Mouse (Mus musculus) lung, embryonic 16.5 days (tissue): ENCODE data around the gene P4ha1. TPM values are rescaled to one million over a fixed set of nuclear protein-coding genes. Genes with fewer than 3 reads are reported as not detected.

ENCODE experiments used
- ATAC-seq: fragments of 200-750 bp; cut with Nextera tagmentation; 2 replicates; pipeline ENCODE4 v1.8.0; 2017; ENCODE audit warnings: low read depth, mild to moderate bottlenecking, moderate library complexity
- H3K27ac ChIP-seq: fragments of 300-500 bp; sonication (generic); 2 replicates; pipeline ENCODE4 v1.5.1; 2014; ENCODE audit warnings: mild to moderate bottlenecking, control low read depth, low read length
- H3K27me3 ChIP-seq: fragments of 300-500 bp; sonication (generic); 2 replicates; pipeline ENCODE4 v1.6.1; 2014; ENCODE audit warnings: low read depth, low read length, mixed read lengths; ENCODE audit not compliant: control insufficient read depth, insufficient read depth
- H3K36me3 ChIP-seq: fragments of 300-500 bp; sonication (generic); 2 replicates; pipeline ENCODE4 v1.6.1; 2014; ENCODE audit warnings: low read length; ENCODE audit not compliant: control insufficient read depth, insufficient read depth
- H3K4me1 ChIP-seq: fragments of 300-500 bp; sonication (generic); replicated peaks from 2 replicates; pipeline ENCODE4 v1.6.1; 2014; ENCODE audit warnings: low read length, mixed read lengths; ENCODE audit not compliant: control insufficient read depth, insufficient read depth
- H3K4me2 ChIP-seq: fragments of 300-500 bp; sonication (generic); 2 replicates; pipeline ENCODE4 v1.6.1; 2014; ENCODE audit warnings: low read depth, low read length, control low read depth
- H3K4me3 ChIP-seq: fragments of 300-500 bp; sonication (generic); 2 replicates; pipeline ENCODE4 v1.5.1; 2014; ENCODE audit warnings: mild to moderate bottlenecking, low read length, control low read depth
- H3K9ac ChIP-seq: fragments of 300-500 bp; sonication (generic); 2 replicates; pipeline ENCODE4 v1.6.1; 2014; ENCODE audit warnings: low read length, control low read depth
- H3K9me3 ChIP-seq: fragments of 300-500 bp; sonication (generic); 2 replicates; pipeline ENCODE4 v1.6.1; 2016; ENCODE audit warnings: low read length; ENCODE audit not compliant: control insufficient read depth
- WGBS: fragments of 180-500 bp; shearing (Covaris S2); extraction: QIAGEN DNeasy Blood & Tissue Kit; methylation state at CpG from one replicate; pipeline ENCODE4 v1.1.7; 2014; 5-methylcytosine and 5-hydroxymethylcytosine counted together
- polyA plus RNA-seq: library from polyadenylated mRNA; unstranded; fragments of >200 nt; fragmentation: Nextera tagmentation; extraction: Ambion mirVana; gene quantifications from 2 replicates; pipeline ENCODE4 v1.2.1, GENCODE M21; 2015

The P4ha1 gene
- polyA plus RNA-seq, 1 experiment from 2014 or later = 81.8 TPM

- H3K27ac ChIP-seq = peak overlapping the region; percentile 23; the same call in 1 of the 2 replicates
- H3K9me3 ChIP-seq = no peaks in the 10 kb centered on the region
- peaks cover 15% of the 10 kb centered on the region for H3K4me1 ChIP-seq
- WGBS = 53% methylated on average over 6 of the region's 6 CpGs
- ATAC-seq = peak; percentile 48; the same call in 1 of the 2 replicates
- no peaks in the 10 kb centered on the region for H3K27me3 ChIP-seq
- H3K36me3 ChIP-seq = 0 out of 2 replicates have a peak, but pooled peaks cover 3% of the 10 kb centered on the region
- H3K9ac ChIP-seq = no peak overlapping the region
- H3K4me2 ChIP-seq = no peak overlapping the region
- no peak overlapping the region for H3K4me3 ChIP-seq
Observed at GRCm38 (mm10) chr10:59331546-59332256, 8.6 kb downstream of the P4ha1 start.

- no peak for ATAC-seq
- WGBS = 80% methylated on average over 4 of the region's 4 CpGs
Observed at GRCm38 (mm10) chr10:59333400-59333799, 10.3 kb downstream of the P4ha1 start.

GRCm38 (mm10) chr10:59334899-59335798 lies 12.1 kb downstream of the P4ha1 start:
- Histone ChIP-seq H3K27me3 (no peaks in the 10 kb centered on the region), H3K4me1 (peaks cover 15% of the 10 kb centered on the region), H3K4me3 (no peak overlapping the region), H3K36me3 (peaks cover 14% of the 10 kb centered on the region), H3K4me2 (no peak overlapping the region), H3K9me3 (no peaks in the 10 kb centered on the region), H3K27ac (peak overlapping the region; percentile 52; the same call in 1 of the 2 replicates), H3K9ac (no peak overlapping the region)
- ATAC-seq = peak; percentile 69
- WGBS = 59% methylated on average over 4 of the region's 4 CpGs

More at GRCm38 (mm10) chr10:59333400-59333799, 10.3 kb downstream of the P4ha1 start:
- Histone ChIP-seq H3K4me2 (no peak overlapping the region), H3K36me3 (peaks cover 9% of the 10 kb centered on the region; the same call in 1 of the 2 replicates), H3K9ac (no peak overlapping the region), H3K27ac (no peak overlapping the region), H3K4me1 (peaks cover 15% of the 10 kb centered on the region), H3K4me3 (no peak overlapping the region), H3K27me3 (no peaks in the 10 kb centered on the region), H3K9me3 (no peaks in the 10 kb centered on the region)

- Histone ChIP-seq H3K4me1 (peaks cover 15% of the 10 kb centered on the region), H3K4me2 (no peak overlapping the region), H3K4me3 (no peak overlapping the region), H3K9ac (no peak overlapping the region), H3K9me3 (no peaks in the 10 kb centered on the region), H3K36me3 (peaks cover 17% of the 10 kb centered on the region), H3K27ac (no peak overlapping the region), H3K27me3 (no peaks in the 10 kb centered on the region)
- ATAC-seq = no peak
- 87% methylated on average over 2 of the region's 2 CpGs for WGBS
Observed at GRCm38 (mm10) chr10:59336124-59336523, 13.0 kb downstream of the P4ha1 start.

- H3K9ac ChIP-seq = no peak overlapping the region
- peaks cover 40% of the 10 kb centered on the region for H3K36me3 ChIP-seq
- no peaks in the 10 kb centered on the region for H3K9me3 ChIP-seq
- WGBS = 97% methylated on average over 2 of the region's 2 CpGs
- H3K27me3 ChIP-seq = no peaks in the 10 kb centered on the region
- H3K4me1 ChIP-seq = no peaks in the 10 kb centered on the region
- no peak overlapping the region for H3K27ac ChIP-seq
- no peak for ATAC-seq
- H3K4me3 ChIP-seq = no peak overlapping the region
- H3K4me2 ChIP-seq = no peak overlapping the region
Observed at GRCm38 (mm10) chr10:59346560-59346959, 23.5 kb downstream of the P4ha1 start.

GRCm38 (mm10) chr10:59348200-59348599 lies 25.1 kb downstream of the P4ha1 start:
- Histone ChIP-seq H3K9me3 (no peaks in the 10 kb centered on the region), H3K27ac (no peak overlapping the region), H3K4me3 (no peak overlapping the region), H3K27me3 (no peaks in the 10 kb centered on the region), H3K4me1 (no peaks in the 10 kb centered on the region), H3K9ac (no peak overlapping the region), H3K4me2 (no peak overlapping the region), H3K36me3 (peaks cover 44% of the 10 kb centered on the region)
- ATAC-seq = no peak
- WGBS = 87% methylated on average over 9 of the region's 9 CpGs

GRCm38 (mm10) chr10:59349536-59349935 lies 26.4 kb downstream of the P4ha1 start:
- no peak for ATAC-seq
- no peak overlapping the region for H3K27ac ChIP-seq
- no peaks in the 10 kb centered on the region for H3K27me3 ChIP-seq
- H3K4me1 ChIP-seq = no peaks in the 10 kb centered on the region
- no peak overlapping the region for H3K9ac ChIP-seq
- H3K4me3 ChIP-seq = no peak overlapping the region
- H3K36me3 ChIP-seq = peaks cover 35% of the 10 kb centered on the region
- no peak overlapping the region for H3K4me2 ChIP-seq
- no peaks in the 10 kb centered on the region for H3K9me3 ChIP-seq
- 88% methylated on average over 2 of the region's 2 CpGs for WGBS

- peaks cover 32% of the 10 kb centered on the region for H3K36me3 ChIP-seq
- WGBS = 38% methylated on average over 1 of the region's 1 CpGs
- no peak overlapping the region for H3K4me2 ChIP-seq
Observed at GRCm38 (mm10) chr10:59353065-59353464, 30.0 kb downstream of the P4ha1 start.

GRCm38 (mm10) chr10:59354120-59354519 lies 31.0 kb downstream of the P4ha1 start:
- Histone ChIP-seq H3K9ac (no peak overlapping the region), H3K4me3 (no peak overlapping the region), H3K36me3 (peaks cover 24% of the 10 kb centered on the region), H3K4me1 (no peaks in the 10 kb centered on the region), H3K9me3 (no peaks in the 10 kb centered on the region), H3K27me3 (no peaks in the 10 kb centered on the region), H3K4me2 (no peak overlapping the region), H3K27ac (no peak overlapping the region)
- WGBS = 77% methylated on average over 12 of the region's 12 CpGs
- ATAC-seq = no peak

More at GRCm38 (mm10) chr10:59353065-59353464, 30.0 kb downstream of the P4ha1 start:
- H3K9me3 ChIP-seq = no peaks in the 10 kb centered on the region
- H3K4me1 ChIP-seq = no peaks in the 10 kb centered on the region
- ATAC-seq = no peak
- H3K27ac ChIP-seq = no peak overlapping the region
- H3K27me3 ChIP-seq = no peaks in the 10 kb centered on the region
- H3K4me3 ChIP-seq = no peak overlapping the region
- H3K9ac ChIP-seq = no peak overlapping the region
